Mouse (Mus musculus) kidney, adult 2 months (tissue): Measurements from ENCODE around the gene Ppp4r3b. TPM values are rescaled to one million over a fixed set of nuclear protein-coding genes. Genes with fewer than 3 reads are reported as not detected.

Experiments
- DNase-seq: peaks from one replicate; pipeline ENCODE4 v3.0.0; 2021
- H3K27ac ChIP-seq: fragments of 200-500 bp; 2 replicates; pipeline ENCODE4 v1.5.1; 2012; ENCODE audit warnings: low read depth, low read length, control low read depth, inconsistent platforms; ENCODE audit not compliant: insufficient read depth
- H3K27me3 ChIP-seq: fragments of 200-500 bp; replicated peaks from 2 replicates; pipeline ENCODE4 v1.6.1; 2012; ENCODE audit warnings: mild to moderate bottlenecking, moderate library complexity, low read length, inconsistent platforms; ENCODE audit not compliant: control insufficient read depth, insufficient read depth
- H3K36me3 ChIP-seq: fragments of 200-500 bp; 2 replicates; pipeline ENCODE4 v1.6.1; 2012; ENCODE audit warnings: mild to moderate bottlenecking, moderate library complexity, low read length, inconsistent platforms; ENCODE audit not compliant: control insufficient read depth, insufficient read depth
- H3K4me1 ChIP-seq: fragments of 200-500 bp; 2 replicates; pipeline ENCODE4 v1.6.1; 2011; ENCODE audit warnings: low read length; ENCODE audit not compliant: control insufficient read depth, insufficient read depth
- H3K4me3 ChIP-seq: fragments of 200-500 bp; 2 replicates; pipeline ENCODE4 v1.5.1; 2011; ENCODE audit warnings: mild to moderate bottlenecking, low read depth, low read length, control low read depth; ENCODE audit not compliant: insufficient read depth
- CTCF ChIP-seq: fragments of 200-500 bp; conservative IDR thresholded peaks from 2 replicates; pipeline ENCODE4 v1.5.1; 2011; ENCODE audit warnings: low read depth, mild to moderate bottlenecking, control low read depth, low read length, moderate library complexity, mixed read lengths; ENCODE audit not compliant: insufficient read depth, insufficient read length
- POLR2A ChIP-seq: fragments of 200-500 bp; IDR thresholded peaks from one replicate; pipeline ENCODE4 v1.6.1; 2011; ENCODE audit warnings: low read depth, low read length, control low read depth
- WGBS: fragments of 180-500 bp; shearing (Covaris S2); methylation state at CpG from one replicate; pipeline ENCODE4 v1.1.7; 2018; 5-methylcytosine and 5-hydroxymethylcytosine counted together
- polyA plus RNA-seq: library from polyadenylated mRNA; depleted of rRNA; stranded (reverse); fragments of >200 nt; gene quantifications from 2 replicates; pipeline ENCODE4 v1.2.3, GENCODE M21; 2012

The Ppp4r3b gene
- polyA plus RNA-seq, 1 experiment = 8.7 TPM

GRCm38 (mm10) chr11:29209774-29210173 is 37.1 kb downstream of the Ppp4r3b start:
- no peaks in the 10 kb centered on the region for H3K27me3 ChIP-seq
- DNase-seq = no peak
- H3K36me3 ChIP-seq = peaks cover 11% of the 10 kb centered on the region
- H3K4me3 ChIP-seq = no peak overlapping the region
- 92% methylated on average over 2 of the region's 2 CpGs for WGBS
- no peak overlapping the region for H3K27ac ChIP-seq
- TF ChIP-seq CTCF (no peak), POLR2A (no peak)
- no peaks in the 10 kb centered on the region for H3K4me1 ChIP-seq

GRCm38 (mm10) chr11:29216196-29216595 is 43.5 kb downstream of the Ppp4r3b start:
- H3K4me3 ChIP-seq = no peak overlapping the region
- H3K27me3 ChIP-seq = no peaks in the 10 kb centered on the region
- no peak overlapping the region for H3K27ac ChIP-seq
- WGBS = 97% methylated on average over 2 of the region's 2 CpGs
- H3K36me3 ChIP-seq = peaks cover 16% of the 10 kb centered on the region
- TF ChIP-seq POLR2A (no peak), CTCF (no peak)
- H3K4me1 ChIP-seq = no peaks in the 10 kb centered on the region
- no peak for DNase-seq

- TF ChIP-seq POLR2A (no peak), CTCF (no peak)
- H3K4me3 ChIP-seq = no peak overlapping the region
- no peaks in the 10 kb centered on the region for H3K4me1 ChIP-seq
- H3K27me3 ChIP-seq = no peaks in the 10 kb centered on the region
- no peak overlapping the region for H3K27ac ChIP-seq
- H3K36me3 ChIP-seq = peaks cover 19% of the 10 kb centered on the region
- DNase-seq = no peak
These were observed 46.4 kb downstream of the Ppp4r3b start for GRCm38 (mm10) chr11:29219055-29219454.

GRCm38 (mm10) chr11:29222310-29222709 is 49.6 kb downstream of the Ppp4r3b start:
- no peaks in the 10 kb centered on the region for H3K4me1 ChIP-seq
- H3K27ac ChIP-seq = no peak overlapping the region
- H3K27me3 ChIP-seq = no peaks in the 10 kb centered on the region
- TF ChIP-seq CTCF = no peak
- no peak for TF ChIP-seq POLR2A
- H3K4me3 ChIP-seq = no peak overlapping the region
- H3K36me3 ChIP-seq = peaks cover 15% of the 10 kb centered on the region
- no peak for DNase-seq
- WGBS = 94% methylated on average over 5 of the region's 5 CpGs

- H3K4me1 ChIP-seq = no peaks in the 10 kb centered on the region
- no peak for DNase-seq
- H3K4me3 ChIP-seq = no peak overlapping the region
- H3K27ac ChIP-seq = no peak overlapping the region
- H3K27me3 ChIP-seq = no peaks in the 10 kb centered on the region
- peaks cover 10% of the 10 kb centered on the region for H3K36me3 ChIP-seq
- WGBS = 83% methylated on average over 2 of the region's 2 CpGs
- no peak for TF ChIP-seq POLR2A
- no peak for TF ChIP-seq CTCF
These were observed 52.1 kb downstream of the Ppp4r3b start for GRCm38 (mm10) chr11:29224754-29225153.

GRCm38 (mm10) chr11:29228957-29229356 is 56.3 kb downstream of the Ppp4r3b start:
- H3K36me3 ChIP-seq = peaks cover 2% of the 10 kb centered on the region
- no peak overlapping the region for H3K27ac ChIP-seq
- DNase-seq = no peak
- 94% methylated on average over 2 of the region's 2 CpGs for WGBS
- no peak overlapping the region for H3K4me3 ChIP-seq
- TF ChIP-seq CTCF (no peak), POLR2A (no peak)
- H3K27me3 ChIP-seq = no peaks in the 10 kb centered on the region
- no peaks in the 10 kb centered on the region for H3K4me1 ChIP-seq

GRCm38 (mm10) chr11:29233569-29233968 is 60.9 kb downstream of the Ppp4r3b start:
- no peak overlapping the region for H3K4me3 ChIP-seq
- no peak for DNase-seq
- no peak overlapping the region for H3K27ac ChIP-seq
- H3K4me1 ChIP-seq = no peaks in the 10 kb centered on the region
- H3K27me3 ChIP-seq = no peaks in the 10 kb centered on the region
- no peaks in the 10 kb centered on the region; the same call in 1 of the 2 replicates for H3K36me3 ChIP-seq
- TF ChIP-seq POLR2A = no peak
- 77% methylated on average over 1 of the region's 1 CpGs for WGBS

GRCm38 (mm10) chr11:29237364-29237763 is 64.7 kb downstream of the Ppp4r3b start:
- TF ChIP-seq POLR2A (no peak), CTCF (no peak)
- peaks cover 5% of the 10 kb centered on the region for H3K36me3 ChIP-seq
- no peak overlapping the region for H3K4me3 ChIP-seq
- no peak overlapping the region for H3K27ac ChIP-seq
- no peaks in the 10 kb centered on the region for H3K27me3 ChIP-seq
- no peak for DNase-seq
- H3K4me1 ChIP-seq = no peaks in the 10 kb centered on the region
